Comparison of ENCODE assay signal across 30 mouse cellular contexts in the genomic region with DNA sequence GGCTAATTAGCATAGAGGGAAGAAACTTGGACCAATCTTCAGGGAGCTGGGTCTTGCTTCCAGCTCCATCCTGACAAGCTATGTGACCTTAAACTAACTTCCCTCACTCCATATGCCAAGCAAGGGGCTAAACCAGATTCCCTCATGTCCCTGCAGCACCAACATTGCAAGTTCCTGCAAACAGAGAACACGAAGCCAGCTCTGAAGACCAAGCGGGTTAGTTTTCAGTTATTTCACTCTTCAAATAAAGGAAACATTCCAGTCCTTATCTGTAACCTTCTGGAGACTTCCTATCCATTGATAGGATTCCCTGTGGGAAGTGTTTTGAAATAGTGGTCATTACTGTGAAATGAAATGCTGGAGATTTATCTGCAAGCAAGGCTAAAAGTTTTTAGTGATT.
DNase-seq lines count a peak whose midpoint lies in the region; ATAC-seq and TF ChIP-seq lines count a peak whose summit lies in the region.
"Had no signal": no experiment of that assay in that cellular context is flagged by ENCODE, and none has a peak within 500 bp of the region (broad histone marks: within the 10 kb centered on the region; RNA-seq: fewer than 3 reads in every experiment).

No protein-coding gene starts in this region.

- TF ChIP-seq CTCF in gastrocnemius, adult 2 months (IDR thresholded peaks at IDR 0.05), result no peak
- TF ChIP-seq CTCF in heart, postnatal 0 days (IDR thresholded peaks at IDR 0.05; ENCODE audit: low read depth), result no peak
- TF ChIP-seq CTCF in kidney, adult 2 months (conservative IDR thresholded peaks at IDR 0.05; ENCODE audit: insufficient read depth, insufficient read length, low read depth, low read length), result no peak

- no peak; the same call in 1 of the 2 replicates for ATAC-seq in heart, postnatal 0 days (ENCODE audit: insufficient read depth, low read depth)
- ATAC-seq: forebrain, embryonic 16.5 days; intestine, postnatal 0 days; midbrain, embryonic 15.5 days; Patski had no signal

- intact Hi-C loops in gastrocnemius, adult 2 months (cut with DNase I), result no loop called here
- intact Hi-C loops in gastrocnemius, postnatal 14 days (cut with DNase I; ENCODE audit: low total_unique reads), result no loop called here

- no peak overlapping the region for H3K9ac ChIP-seq in heart, postnatal 0 days (replicated peaks; ENCODE audit: low read depth, low read length)
- H3K9ac ChIP-seq: embryonic facial prominence, embryonic 12.5 days; hindbrain, embryonic 14.5 days; limb, embryonic 13.5 days; liver, embryonic 14.5 days; midbrain, embryonic 15.5 days; neural tube, embryonic 15.5 days had no signal

- H3K4me2 ChIP-seq in heart, postnatal 0 days (ENCODE audit: low read depth, low read length), result no peak overlapping the region
- H3K4me2 ChIP-seq: embryonic facial prominence, embryonic 12.5 days; hindbrain, embryonic 14.5 days; limb, embryonic 13.5 days; midbrain, embryonic 15.5 days; neural tube, embryonic 15.5 days had no signal

- 0 out of 2 replicates have a peak, but pooled peaks cover 2% of the 10 kb centered on the region for H3K27me3 ChIP-seq in heart, postnatal 0 days (ENCODE audit: control insufficient read depth, insufficient read depth, low read length)
- no peaks in the 10 kb centered on the region for H3K27me3 ChIP-seq in kidney, adult 2 months (replicated peaks; ENCODE audit: control insufficient read depth, insufficient read depth, low read length)
- H3K27me3 ChIP-seq: embryonic facial prominence, embryonic 12.5 days; limb, embryonic 13.5 days; midbrain, embryonic 15.5 days; neural tube, embryonic 15.5 days; Patski had no signal

- H3K27ac ChIP-seq in gastrocnemius, adult 2 months, result peak overlapping the region; percentile 17; the same call in 1 of the 2 replicates
- 0 out of 2 replicates have a peak overlapping the region, but pooled peaks have one; percentile 41 for H3K27ac ChIP-seq in heart, postnatal 0 days (ENCODE audit: low read depth)
- H3K27ac ChIP-seq in kidney, adult 2 months (ENCODE audit: insufficient read depth, low read depth, low read length), result no peak overlapping the region
- H3K27ac ChIP-seq: embryonic facial prominence, embryonic 12.5 days; forebrain, embryonic 10.5 days; hindbrain, embryonic 14.5 days; left cerebral cortex, adult 2 months; limb, embryonic 13.5 days; liver, embryonic 14.5 days; midbrain, embryonic 10.5 days; midbrain, embryonic 15.5 days; neural tube, embryonic 15.5 days had no signal

- no peak overlapping the region for H3K4me3 ChIP-seq in gastrocnemius, adult 2 months
- no peak overlapping the region for H3K4me3 ChIP-seq in heart, postnatal 0 days (ENCODE audit: low read depth, low read length)
- no peak overlapping the region for H3K4me3 ChIP-seq in kidney, adult 2 months (ENCODE audit: insufficient read depth, low read depth, low read length)
- H3K4me3 ChIP-seq: embryonic facial prominence, embryonic 12.5 days; forebrain, embryonic 10.5 days; left cerebral cortex, adult 2 months; limb, embryonic 13.5 days; midbrain, embryonic 10.5 days; midbrain, embryonic 15.5 days; neural tube, embryonic 15.5 days had no signal

- TF ChIP-seq POLR2A in kidney, adult 2 months (IDR thresholded peaks at IDR 0.05; ENCODE audit: low read depth, low read length), result no peak

- no peaks in the 10 kb centered on the region; the same call in 1 of the 2 replicates for H3K4me1 ChIP-seq in heart, postnatal 0 days (ENCODE audit: control insufficient read depth, insufficient read depth)
- no peaks in the 10 kb centered on the region for H3K4me1 ChIP-seq in kidney, adult 2 months (ENCODE audit: control insufficient read depth, insufficient read depth, low read length)
- H3K4me1 ChIP-seq: forebrain, embryonic 10.5 days; midbrain, embryonic 10.5 days; midbrain, embryonic 15.5 days; neural tube, embryonic 15.5 days had no signal

- no peak for TF ChIP-seq EP300 in heart, postnatal 0 days (IDR thresholded peaks at IDR 0.05; ENCODE audit: low read depth)

- H3K9me3 ChIP-seq in heart, postnatal 0 days (replicated peaks; ENCODE audit: control insufficient read depth, low read length), result no peaks in the 10 kb centered on the region
- H3K9me3 ChIP-seq: embryonic facial prominence, embryonic 12.5 days; forebrain, embryonic 10.5 days; limb, embryonic 13.5 days; midbrain, embryonic 10.5 days; midbrain, embryonic 15.5 days; neural tube, embryonic 15.5 days had no signal

- 37% methylated on average over 2 of the region's 2 CpGs for WGBS in heart, postnatal 0 days
- WGBS in kidney, adult 2 months, result 69% methylated on average over 2 of the region's 2 CpGs

- DNase-seq in gastrocnemius, adult 2 months, result no peak
- no peak for DNase-seq in gastrocnemius, postnatal 14 days
- peak; percentile 75 to 76 for DNase-seq in heart, adult 9 months (ENCODE audit: low spot score in 2 of 2)
- DNase-seq in heart, postnatal 4 days, result no peak
- peak; percentile 42 for DNase-seq in 3T3-L1 (ENCODE audit: low read depth, low spot score)
- DNase-seq in heart, postnatal 0 days (ENCODE audit: low spot score), result peak; percentile 24
- DNase-seq in kidney, adult 2 months, result no peak
- DNase-seq: adrenal gland, postnatal 10 days; cerebellum, adult 11 months; cerebellum, adult 9-10 months; cerebellum, postnatal 36 days; embryo, embryonic 11 days; gastrocnemius, postnatal 10 days; kidney, postnatal 14 days; lung, adult 2 months; lung, postnatal 14 days; right cerebral cortex, postnatal 25 days; thymus, postnatal 4 days had no signal

- no peaks in the 10 kb centered on the region for H3K36me3 ChIP-seq in heart, postnatal 0 days (replicated peaks; ENCODE audit: control insufficient read depth, insufficient read depth, low read length)
- H3K36me3 ChIP-seq in kidney, adult 2 months (ENCODE audit: control insufficient read depth, insufficient read depth, low read length), result no peaks in the 10 kb centered on the region
- H3K36me3 ChIP-seq: embryonic facial prominence, embryonic 12.5 days; forebrain, embryonic 10.5 days; limb, embryonic 13.5 days; midbrain, embryonic 10.5 days; midbrain, embryonic 15.5 days; neural tube, embryonic 15.5 days had no signal

Comparison
In these comparisons a context has a peak if more than half of its experiments do, and no peak if none do; other contexts are left out.
1. DNase-seq: peak in heart, adult 9 months (2 of 2), 3T3-L1 (single experiment) and heart, postnatal 0 days (single experiment); none in gastrocnemius, adult 2 months (single experiment), gastrocnemius, postnatal 14 days (single experiment), heart, postnatal 4 days (single experiment) and kidney, adult 2 months (single experiment).